12 mouse cellular contexts compared by ENCODE assay signal in genomic region chr11:22846960-22847731, GRCm38 (mm10). TPM values are rescaled to one million over a fixed set of nuclear protein-coding genes. Genes with fewer than 3 reads are reported as not detected.
DNase-seq lines count a peak whose midpoint lies in the region; ATAC-seq and TF ChIP-seq lines count a peak whose summit lies in the region.
"Had no signal": no experiment of that assay in that cellular context is flagged by ENCODE, and none has a peak within 500 bp of the region (broad histone marks: within the 10 kb centered on the region; RNA-seq: fewer than 3 reads in every experiment).

No protein-coding gene starts in this region.

- no peak for TF ChIP-seq POLR2A in small intestine, adult 2 months (IDR thresholded peaks at IDR 0.05; ENCODE audit: low read depth, low read length)

- no peak overlapping the region for H3K4me2 ChIP-seq in lung, postnatal 0 days (replicated peaks; ENCODE audit: low read depth, low read length)
- H3K4me2 ChIP-seq in intestine, embryonic 15.5 days (replicated peaks): no peak overlapping the region
- peak overlapping the region; percentile 51 for H3K4me2 ChIP-seq in liver, embryonic 11.5 days
- H3K4me2 ChIP-seq in forebrain, embryonic 15.5 days (replicated peaks): no peak overlapping the region
- H3K4me2 ChIP-seq: limb, embryonic 13.5 days; stomach, embryonic 15.5 days had no signal

- peaks cover 70% of the 10 kb centered on the region for H3K4me1 ChIP-seq in lung, postnatal 0 days (ENCODE audit: insufficient read depth, low read depth, low read length)
- H3K4me1 ChIP-seq in intestine, embryonic 15.5 days (replicated peaks): peaks cover 48% of the 10 kb centered on the region
- peaks cover 88% of the 10 kb centered on the region for H3K4me1 ChIP-seq in liver, embryonic 11.5 days (replicated peaks; ENCODE audit: control insufficient read depth, insufficient read depth, low read length)
- H3K4me1 ChIP-seq in small intestine, adult 2 months (ENCODE audit: control insufficient read depth, insufficient read depth, insufficient read length, low read length): peaks cover 62% of the 10 kb centered on the region
- no peaks in the 10 kb centered on the region for H3K4me1 ChIP-seq in forebrain, embryonic 15.5 days
- H3K4me1 ChIP-seq: limb, embryonic 13.5 days had no signal

- no peaks in the 10 kb centered on the region for H3K9me3 ChIP-seq in lung, postnatal 0 days (ENCODE audit: low read length)
- no peaks in the 10 kb centered on the region for H3K9me3 ChIP-seq in intestine, embryonic 15.5 days
- no peaks in the 10 kb centered on the region for H3K9me3 ChIP-seq in liver, embryonic 11.5 days (ENCODE audit: control insufficient read depth, low read length)
- H3K9me3 ChIP-seq in forebrain, embryonic 15.5 days: no peaks in the 10 kb centered on the region
- H3K9me3 ChIP-seq: limb, embryonic 13.5 days; stomach, embryonic 15.5 days had no signal

- TF ChIP-seq CTCF in lung, postnatal 0 days (IDR thresholded peaks at IDR 0.05): no peak
- TF ChIP-seq CTCF in small intestine, adult 2 months (IDR thresholded peaks at IDR 0.05; ENCODE audit: extremely low read depth, insufficient read length, insufficient replicate concordance, low read depth, low read length): no peak

- TF ChIP-seq EP300 in lung, postnatal 0 days (IDR thresholded peaks at IDR 0.05): no peak

- no peak overlapping the region for H3K4me3 ChIP-seq in lung, postnatal 0 days (ENCODE audit: low read depth, low read length)
- H3K4me3 ChIP-seq in intestine, embryonic 15.5 days (replicated peaks): no peak overlapping the region
- no peak overlapping the region for H3K4me3 ChIP-seq in liver, embryonic 11.5 days (ENCODE audit: low read depth, low read length)
- no peak overlapping the region for H3K4me3 ChIP-seq in small intestine, adult 2 months (ENCODE audit: low read depth, low read length)
- no peak overlapping the region for H3K4me3 ChIP-seq in forebrain, embryonic 15.5 days
- H3K4me3 ChIP-seq: limb, embryonic 13.5 days; stomach, embryonic 15.5 days had no signal

- DNase-seq in lung, postnatal 0 days (ENCODE audit: low spot score): no peak
- DNase-seq in lung, postnatal 4 days: no peak
- no peak for DNase-seq in liver, embryonic 11.5 days (ENCODE audit: low spot score)
- no peak for DNase-seq in gastrocnemius, postnatal 10 days
- DNase-seq: forebrain, postnatal 0 days; heart, postnatal 14 days had no signal

- WGBS in lung, postnatal 0 days: 52% methylated on average over 8 of the region's 8 CpGs
- WGBS in intestine, embryonic 15.5 days: 42% methylated on average over 8 of the region's 8 CpGs
- WGBS in liver, embryonic 11.5 days: 30% methylated on average over 8 of the region's 8 CpGs
- WGBS in small intestine, adult 2 months: 34% methylated on average over 8 of the region's 8 CpGs
- WGBS in forebrain, embryonic 15.5 days: 73% methylated on average over 8 of the region's 8 CpGs

- peak overlapping the region; percentile 47; the same call in 1 of the 2 replicates for H3K27ac ChIP-seq in lung, postnatal 0 days (ENCODE audit: low read length)
- H3K27ac ChIP-seq in intestine, embryonic 15.5 days: 0 out of 2 replicates have a peak overlapping the region, but pooled peaks have one; percentile 40
- H3K27ac ChIP-seq in liver, embryonic 11.5 days (ENCODE audit: low read depth, low read length): peak overlapping the region; percentile 89
- peak overlapping the region; percentile 95 for H3K27ac ChIP-seq in small intestine, adult 2 months (ENCODE audit: insufficient read depth, low read depth, low read length)
- no peak overlapping the region for H3K27ac ChIP-seq in forebrain, embryonic 15.5 days (replicated peaks)
- H3K27ac ChIP-seq: limb, embryonic 13.5 days had no signal

- ATAC-seq in lung, postnatal 0 days: no peak
- peak; percentile 54 for ATAC-seq in intestine, embryonic 15.5 days
- ATAC-seq in liver, embryonic 11.5 days (replicated peaks; ENCODE audit: low FRiP score): peak; percentile 61; the same call in 1 of the 2 replicates
- no peak for ATAC-seq in forebrain, embryonic 15.5 days (replicated peaks)
- ATAC-seq: forebrain, postnatal 0 days; inflammation-experienced regulatory T-cells, adult 6 months had no signal

- H3K9ac ChIP-seq in lung, postnatal 0 days (replicated peaks; ENCODE audit: low read depth): no peak overlapping the region
- no peak overlapping the region for H3K9ac ChIP-seq in intestine, embryonic 15.5 days
- H3K9ac ChIP-seq in liver, embryonic 11.5 days (ENCODE audit: low read depth, low read length): peak overlapping the region; percentile 28; the same call in 1 of the 2 replicates
- H3K9ac ChIP-seq in forebrain, embryonic 15.5 days (replicated peaks): no peak overlapping the region
- H3K9ac ChIP-seq: forebrain, postnatal 0 days; limb, embryonic 13.5 days; stomach, embryonic 15.5 days had no signal

- H3K27me3 ChIP-seq in lung, postnatal 0 days (replicated peaks; ENCODE audit: insufficient read depth, low read length): no peaks in the 10 kb centered on the region
- H3K27me3 ChIP-seq in intestine, embryonic 15.5 days (replicated peaks): no peaks in the 10 kb centered on the region
- H3K27me3 ChIP-seq in liver, embryonic 11.5 days (replicated peaks; ENCODE audit: control insufficient read depth, insufficient read depth, low read length): no peaks in the 10 kb centered on the region
- H3K27me3 ChIP-seq in small intestine, adult 2 months (ENCODE audit: control insufficient read depth, insufficient read depth, low read length): no peaks in the 10 kb centered on the region
- no peaks in the 10 kb centered on the region for H3K27me3 ChIP-seq in forebrain, embryonic 15.5 days
- H3K27me3 ChIP-seq: limb, embryonic 13.5 days; stomach, embryonic 15.5 days had no signal

- H3K36me3 ChIP-seq in lung, postnatal 0 days (ENCODE audit: insufficient read depth, low read length): no peaks in the 10 kb centered on the region
- H3K36me3 ChIP-seq in intestine, embryonic 15.5 days: no peaks in the 10 kb centered on the region
- no peaks in the 10 kb centered on the region for H3K36me3 ChIP-seq in liver, embryonic 11.5 days (ENCODE audit: control insufficient read depth, insufficient read depth, low read length)
- no peaks in the 10 kb centered on the region for H3K36me3 ChIP-seq in small intestine, adult 2 months (ENCODE audit: control insufficient read depth, insufficient read depth, low read length)
- H3K36me3 ChIP-seq in forebrain, embryonic 15.5 days: no peaks in the 10 kb centered on the region
- H3K36me3 ChIP-seq: limb, embryonic 13.5 days; stomach, embryonic 15.5 days had no signal

RNA-seq across cellular contexts. Expression of gene B3gnt2, which starts 13.6 kb away (rescaled TPM):
- 20.4 and 22.3 TPM in 2 replicates for polyA plus RNA-seq in lung, postnatal 0 days (2015; fragmentation: Nextera tagmentation; extraction: Ambion mirVana)
- polyA plus RNA-seq in intestine, embryonic 15.5 days (2015; fragmentation: Nextera tagmentation; extraction: Ambion mirVana): 8.8 and 11.9 TPM in 2 replicates
- polyA plus RNA-seq in liver, embryonic 11.5 days (2014; fragmentation: Nextera tagmentation; extraction: Ambion mirVana): 3.9 and 6.6 TPM in 2 replicates
- 7.2 and 9.7 TPM in 2 replicates for polyA plus RNA-seq in small intestine, adult 2 months (2012; rRNA removed)
- 1.9 and 2.3 TPM in 2 replicates for polyA plus RNA-seq in forebrain, embryonic 15.5 days (2015; fragmentation: Nextera tagmentation; extraction: Ambion mirVana)
- total RNA-seq in gastrocnemius, postnatal 10 days (2021): 1 to 10 TPM; 4.0 to 4.4 TPM

Comparison
In these comparisons a context has a peak if more than half of its experiments do, and no peak if none do; other contexts are left out.
1. ATAC-seq: peak in intestine, embryonic 15.5 days (single experiment) and liver, embryonic 11.5 days (single experiment); none in lung, postnatal 0 days (single experiment) and forebrain, embryonic 15.5 days (single experiment).